Mouse (Mus musculus) myocyte (in vitro differentiated cells): ENCODE measurements around the gene Dhps. TPM values are rescaled to one million over a fixed set of nuclear protein-coding genes. Genes with fewer than 3 reads are reported as not detected.
A peak's percentile ranks its signal among the peaks of the same experiment; 100 is the strongest.

Experiments used
- H3K27me3 ChIP-seq: one replicate; pipeline ENCODE4 v1.6.1; 2011; ENCODE audit not compliant: control insufficient read depth, insufficient read depth, insufficient read length
- H3K36me3 ChIP-seq: one replicate; pipeline ENCODE4 v1.6.1; 2011; ENCODE audit not compliant: control insufficient read depth, insufficient read depth
- H3K4me2 ChIP-seq: one replicate; pipeline ENCODE4 v1.6.1; 2011; ENCODE audit warnings: low read depth, control low read depth
- H3K4me3 ChIP-seq: one replicate; pipeline ENCODE4 v1.5.1; 2011; ENCODE audit warnings: mild to moderate bottlenecking, control low read depth, moderate library complexity
- H3K79me2 ChIP-seq: one replicate; pipeline ENCODE4 v1.6.1; 2011; ENCODE audit not compliant: control insufficient read depth, insufficient read depth
- H3ac ChIP-seq: one replicate; pipeline ENCODE4 v1.6.1; 2011; ENCODE audit not compliant: control insufficient read depth, insufficient read length
- CEBPB ChIP-seq: IDR thresholded peaks from 2 replicates; pipeline ENCODE4 v1.6.1; 2011; ENCODE audit warnings: mild to moderate bottlenecking, moderate library complexity; ENCODE audit not compliant: poor library complexity, insufficient read depth, severe bottlenecking
- E2F4 ChIP-seq: IDR thresholded peaks from one replicate; pipeline ENCODE4 v1.6.1; 2011; ENCODE audit warnings: mild to moderate bottlenecking, control low read depth, moderate library complexity; ENCODE audit not compliant: insufficient read depth
- MAX ChIP-seq: IDR thresholded peaks from one replicate; pipeline ENCODE4 v1.6.1; 2011; ENCODE audit warnings: low read depth, mild to moderate bottlenecking, control low read depth
- MYOD1 ChIP-seq, 3 experiments: IDR thresholded peaks; one replicate each; pipeline ENCODE4 v1.6.1; 2011; ENCODE audit warnings: control low read depth in 2 of 3, low read depth in 2 of 3, mild to moderate bottlenecking in 2 of 3, moderate library complexity in 1 of 3; ENCODE audit not compliant: insufficient read length in 2 of 3, control insufficient read depth in 1 of 3
- MYOG ChIP-seq, 3 experiments: IDR thresholded peaks; one replicate each; pipeline ENCODE4 v1.6.1; 2011; ENCODE audit warnings: control low read depth in 2 of 3, low read depth in 2 of 3, mild to moderate bottlenecking in 2 of 3; ENCODE audit not compliant: insufficient read length in 2 of 3, control insufficient read depth in 1 of 3, insufficient read depth in 1 of 3
- POLR2A ChIP-seq: IDR thresholded peaks from one replicate; pipeline ENCODE4 v1.6.1; 2011; ENCODE audit warnings: low read depth, mild to moderate bottlenecking, control low read depth, moderate library complexity; ENCODE audit not compliant: insufficient read length
- POLR2AphosphoS2 ChIP-seq: IDR thresholded peaks from one replicate; pipeline ENCODE4 v1.6.1; 2011; ENCODE audit warnings: low read depth, control low read depth; ENCODE audit not compliant: insufficient read length
- REST ChIP-seq: IDR thresholded peaks from one replicate; pipeline ENCODE4 v1.6.1; 2011; ENCODE audit warnings: mild to moderate bottlenecking, control low read depth, moderate library complexity; ENCODE audit not compliant: insufficient read depth, insufficient read length
- SRF ChIP-seq: IDR thresholded peaks from one replicate; pipeline ENCODE4 v1.6.1; 2011; ENCODE audit warnings: low read depth; ENCODE audit not compliant: control insufficient read depth, insufficient read length
- TCF12 ChIP-seq: IDR thresholded peaks from one replicate; pipeline ENCODE4 v1.6.1; 2011; ENCODE audit warnings: mild to moderate bottlenecking, control low read depth; ENCODE audit not compliant: poor library complexity, insufficient read depth, severe bottlenecking
- TCF3 ChIP-seq: IDR thresholded peaks from one replicate; pipeline ENCODE4 v1.6.1; 2011; ENCODE audit warnings: low read depth, control low read depth; ENCODE audit not compliant: insufficient read length
- USF1 ChIP-seq: IDR thresholded peaks from one replicate; pipeline ENCODE4 v1.6.1; 2011; ENCODE audit warnings: low read depth, mild to moderate bottlenecking, control low read depth, moderate library complexity
- polyA plus RNA-seq: library from polyadenylated mRNA; unstranded; fragments of >200 nt; fragmentation: generic; extraction: Trizol; gene quantifications from one replicate; pipeline ENCODE4 v1.2.1, GENCODE M21; 2012; ENCODE audit warnings: missing spikeins

Dhps gene
- polyA plus RNA-seq, 1 experiment, result 86.7 TPM

DNA sequence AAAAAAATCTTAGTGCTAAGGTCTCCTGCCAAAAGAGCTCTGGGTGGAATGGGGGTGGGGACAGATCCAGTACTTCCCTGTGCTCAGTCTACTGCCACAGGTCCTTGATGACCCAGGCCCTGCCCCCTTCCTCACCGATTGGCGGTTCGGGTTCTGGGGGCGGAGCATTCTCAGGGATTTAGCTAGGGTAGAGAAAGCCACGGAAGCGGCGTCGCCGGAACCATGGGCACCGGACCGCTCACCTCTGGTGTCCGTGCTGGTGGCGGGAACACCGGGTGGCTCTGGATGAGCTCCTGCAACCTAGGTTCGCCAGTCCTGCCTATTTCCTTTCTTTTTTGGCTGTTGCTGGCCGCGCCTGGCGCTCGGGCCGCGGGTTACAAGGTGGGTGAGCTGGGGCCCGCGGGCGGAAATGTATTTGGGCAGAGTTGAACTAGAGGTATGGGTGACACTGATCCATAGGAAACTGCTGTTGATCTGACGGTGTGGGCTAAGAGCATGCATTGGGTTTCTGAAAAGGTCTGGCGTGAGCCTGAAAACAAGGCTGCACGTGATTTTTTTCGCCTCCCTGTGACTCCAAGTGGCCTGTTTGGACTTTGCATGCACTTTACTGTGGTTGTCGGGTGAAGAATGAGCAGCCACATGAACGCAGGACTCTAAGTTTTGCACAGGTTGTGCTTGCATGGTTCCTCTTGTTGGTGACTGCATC lies 11.7 kb downstream of the Dhps start, which contains the start of gene Man2b1:
TSS of gene Man2b1 (plus strand) at position 163 of the 706 bp plus-strand sequence.
- H3K4me3 ChIP-seq, result peak within 1 kb of the TSS; percentile 22
- H3K4me2 ChIP-seq, result peak within 1 kb of the TSS; percentile 92
- H3K79me2 ChIP-seq, result peaks cover 9% of the 10 kb centered on the region
- TF ChIP-seq USF1, result peak; percentile 47
- TF ChIP-seq MYOD1 (IDR thresholded peaks at IDR 0.05; ENCODE audit: control insufficient read depth in 1 of 3, insufficient read length in 2 of 3, low read depth in 2 of 3), result no peak
- H3K27me3 ChIP-seq, result no peaks in the 10 kb centered on the region
- peaks cover 10% of the 10 kb centered on the region for H3K36me3 ChIP-seq
- no peak within 1 kb of the TSS for H3ac ChIP-seq

DNA sequence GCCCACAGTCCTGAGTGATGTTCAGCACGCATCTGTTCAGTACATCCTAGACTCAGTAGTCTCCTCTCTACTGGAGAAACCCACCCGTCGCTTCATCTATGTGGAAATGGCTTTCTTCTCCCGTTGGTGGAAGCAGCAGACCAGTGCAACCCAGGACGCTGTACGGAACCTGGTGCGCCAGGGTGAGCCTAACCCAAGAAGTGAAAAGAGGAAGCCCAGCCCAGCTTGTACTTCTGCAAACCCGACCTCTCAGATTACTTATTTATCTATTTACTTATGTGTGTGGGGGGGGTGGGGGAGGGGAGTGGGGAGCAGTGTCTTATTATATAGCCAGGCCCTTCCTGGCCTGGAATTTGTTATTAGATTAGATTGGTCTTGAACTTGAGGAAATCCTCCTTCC lies 13.1 kb downstream of the Dhps start:
- Histone ChIP-seq H3ac (no peak overlapping the region), H3K27me3 (no peaks in the 10 kb centered on the region), H3K79me2 (peaks cover 6% of the 10 kb centered on the region), H3K4me3 (no peak overlapping the region), H3K36me3 (peaks cover 10% of the 10 kb centered on the region), H3K4me2 (no peak overlapping the region)
- no peak for TF ChIP-seq POLR2A
- no peak for TF ChIP-seq POLR2AphosphoS2
- no peak for TF ChIP-seq REST
- no peak for TF ChIP-seq E2F4
- no peak for TF ChIP-seq MAX
- TF ChIP-seq USF1, result no peak
- no peak for TF ChIP-seq MYOD1 (IDR thresholded peaks at IDR 0.05; ENCODE audit: control insufficient read depth in 1 of 3, insufficient read length in 2 of 3, low read depth in 2 of 3)
- no peak for TF ChIP-seq SRF
- no peak for TF ChIP-seq MYOG (IDR thresholded peaks at IDR 0.05; ENCODE audit: control insufficient read depth in 1 of 3, insufficient read depth in 1 of 3, insufficient read length in 2 of 3, low read depth in 2 of 3)
- TF ChIP-seq CEBPB, result no peak
- TF ChIP-seq TCF12, result no peak
- TF ChIP-seq TCF3, result no peak

DNA sequence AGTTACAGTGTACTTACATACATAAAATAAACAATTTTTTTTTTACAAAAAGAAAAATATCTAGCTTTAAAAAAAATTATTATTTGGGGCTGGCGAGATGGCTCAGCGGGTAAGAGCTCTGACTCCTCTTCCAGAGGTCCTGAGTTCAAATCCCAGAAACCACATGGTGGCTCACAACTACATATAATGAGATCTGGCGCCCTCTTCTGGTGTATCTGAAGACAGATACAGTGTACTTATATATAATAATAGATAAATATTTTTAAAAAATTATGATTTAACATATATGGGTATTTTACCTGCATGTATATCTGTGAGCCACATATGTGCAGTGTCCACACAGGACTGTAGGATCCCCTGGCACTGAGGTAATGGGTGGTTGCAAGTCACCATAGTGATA lies 14.7 kb downstream of the Dhps start:
- peaks cover 10% of the 10 kb centered on the region for H3K36me3 ChIP-seq
- no peak for TF ChIP-seq SRF
- TF ChIP-seq USF1, result no peak
- TF ChIP-seq POLR2A, result no peak
- no peak for TF ChIP-seq MAX
- no peak for TF ChIP-seq REST
- TF ChIP-seq TCF12, result no peak

DNA sequence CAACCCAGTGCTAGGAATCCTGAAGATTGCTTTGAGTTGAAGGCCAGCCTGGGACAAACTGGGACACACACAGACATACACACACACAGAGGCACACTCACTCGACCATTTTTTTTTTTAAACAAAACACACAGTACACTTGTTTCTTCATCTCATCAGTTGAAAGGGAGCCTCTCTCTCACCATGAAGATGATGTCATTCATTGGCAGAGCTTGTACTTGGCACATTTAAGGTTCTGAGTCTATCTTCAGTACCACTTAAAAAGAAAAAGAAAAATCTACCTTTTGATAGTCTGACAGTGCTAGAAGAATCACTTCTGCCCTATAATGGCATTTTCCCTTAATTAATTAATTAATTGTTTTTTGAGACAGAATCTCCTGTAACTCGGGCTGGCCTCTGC lies 17.2 kb downstream of the Dhps start:
- no peak for TF ChIP-seq TCF12
- no peak for TF ChIP-seq MYOD1 (IDR thresholded peaks at IDR 0.05; ENCODE audit: control insufficient read depth in 1 of 3, insufficient read length in 2 of 3, low read depth in 2 of 3)
- no peak for TF ChIP-seq CEBPB
- TF ChIP-seq POLR2AphosphoS2, result no peak
- no peak for TF ChIP-seq SRF
- no peak for TF ChIP-seq MYOG (IDR thresholded peaks at IDR 0.05; ENCODE audit: control insufficient read depth in 1 of 3, insufficient read depth in 1 of 3, insufficient read length in 2 of 3, low read depth in 2 of 3)
- no peak for TF ChIP-seq E2F4
- TF ChIP-seq REST, result no peak
- no peaks in the 10 kb centered on the region for H3K79me2 ChIP-seq
- H3K36me3 ChIP-seq, result peaks cover 10% of the 10 kb centered on the region

More for the DNA sequence above, 14.7 kb downstream of the Dhps start:
- Histone ChIP-seq H3K4me3 (no peak overlapping the region), H3K79me2 (no peaks in the 10 kb centered on the region), H3K27me3 (no peaks in the 10 kb centered on the region), H3ac (no peak overlapping the region), H3K4me2 (no peak overlapping the region)

DNA sequence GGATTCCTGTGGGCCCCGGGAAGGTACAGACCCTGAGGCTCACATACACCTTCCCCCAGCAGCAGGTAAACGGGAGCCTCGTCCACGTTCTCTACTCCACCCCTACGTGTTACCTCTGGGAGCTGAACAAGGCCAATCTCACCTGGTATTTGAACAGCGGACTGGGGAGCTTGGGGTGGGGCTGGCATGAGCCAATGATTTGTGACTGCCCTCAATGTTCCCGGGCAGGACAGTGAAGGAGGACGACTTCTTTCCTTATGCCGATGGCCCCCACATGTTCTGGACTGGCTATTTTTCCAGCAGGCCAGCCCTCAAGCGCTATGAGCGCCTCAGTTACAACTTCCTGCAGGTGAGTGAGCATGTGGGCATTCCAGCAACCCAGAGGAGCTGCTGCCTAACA lies 19.3 kb downstream of the Dhps start:
- peaks cover 10% of the 10 kb centered on the region for H3K36me3 ChIP-seq
- no peak for TF ChIP-seq E2F4
- no peak for TF ChIP-seq USF1
- no peak for TF ChIP-seq MAX
- no peak for TF ChIP-seq SRF
- TF ChIP-seq MYOD1 (IDR thresholded peaks at IDR 0.05; ENCODE audit: control insufficient read depth in 1 of 3, insufficient read length in 2 of 3, low read depth in 2 of 3), result no peak
- no peak for TF ChIP-seq POLR2A
- TF ChIP-seq CEBPB, result no peak
- no peaks in the 10 kb centered on the region for H3K79me2 ChIP-seq
- H3K4me2 ChIP-seq, result no peak overlapping the region
- no peaks in the 10 kb centered on the region for H3K27me3 ChIP-seq
- H3K4me3 ChIP-seq, result no peak overlapping the region
- H3ac ChIP-seq, result no peak overlapping the region

More for the DNA sequence above, 17.2 kb downstream of the Dhps start:
- Histone ChIP-seq H3K4me2 (no peak overlapping the region), H3ac (no peak overlapping the region), H3K4me3 (no peak overlapping the region), H3K27me3 (no peaks in the 10 kb centered on the region)
